Mouse (Mus musculus) neutrophil, adult 65 days (primary cell): ENCODE measurements around the gene Kmt2c. TPM values are rescaled to one million over a fixed set of nuclear protein-coding genes. Genes with fewer than 3 reads are reported as not detected.

Experiments
- total RNA-seq: library from RNA; stranded (reverse); gene quantifications from 2 replicates; pipeline ENCODE4 v1.2.4, GENCODE M21; 2023

Gene Kmt2c
- 118 and 174 TPM in 2 replicates for total RNA-seq

DNA sequence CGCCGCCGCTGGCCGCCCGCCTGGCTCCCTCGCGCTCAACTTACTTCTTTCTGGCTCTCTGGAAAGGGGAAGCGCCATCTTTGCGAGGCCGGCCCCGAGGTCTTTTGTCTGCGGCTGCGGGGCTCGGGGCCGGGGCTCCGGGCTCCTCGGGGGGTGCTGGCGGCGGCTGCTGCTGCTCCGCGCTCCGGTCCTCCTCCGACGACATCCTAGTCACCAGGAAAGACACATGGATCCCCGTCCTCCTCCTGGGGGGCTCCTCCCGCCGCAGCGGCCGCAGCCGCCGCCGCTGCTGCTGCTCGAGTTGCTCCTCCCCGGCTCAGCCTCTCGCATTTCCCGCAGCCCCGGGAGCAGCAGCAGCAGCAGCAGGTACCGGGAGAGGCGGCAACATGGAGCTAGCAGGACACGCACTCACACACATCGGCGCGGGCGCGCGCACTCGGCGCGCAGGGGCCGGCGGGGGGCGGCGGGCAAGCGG lies at the start of gene Kmt2c:
TSS of gene Kmt2c (minus strand) at position 438 of the 475 bp plus-strand sequence.

DNA sequence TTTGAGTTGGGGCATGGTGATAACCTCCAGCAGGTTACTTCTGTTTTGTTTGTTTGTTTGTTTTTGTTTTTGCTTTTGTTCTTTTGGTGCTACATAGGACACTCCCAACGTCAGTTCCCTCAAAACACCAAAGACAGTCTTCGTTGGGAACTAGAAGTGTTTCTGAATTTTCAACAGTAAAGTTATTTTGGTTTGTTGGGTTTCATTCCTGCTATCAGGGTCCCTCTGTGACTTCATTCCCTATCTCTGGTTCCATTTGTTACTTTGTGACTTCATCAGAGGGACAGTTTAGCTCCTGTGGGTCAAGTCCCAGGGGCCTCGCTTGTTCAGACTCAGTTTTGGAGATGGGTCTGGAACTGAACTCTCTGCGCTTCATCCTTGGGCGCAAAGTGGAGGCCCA lies 17.2 kb upstream of the Kmt2c start, which contains the start of gene Cct8l1:
TSS of gene Cct8l1 (plus strand) at position 301 of the 400 bp plus-strand sequence.

DNA sequence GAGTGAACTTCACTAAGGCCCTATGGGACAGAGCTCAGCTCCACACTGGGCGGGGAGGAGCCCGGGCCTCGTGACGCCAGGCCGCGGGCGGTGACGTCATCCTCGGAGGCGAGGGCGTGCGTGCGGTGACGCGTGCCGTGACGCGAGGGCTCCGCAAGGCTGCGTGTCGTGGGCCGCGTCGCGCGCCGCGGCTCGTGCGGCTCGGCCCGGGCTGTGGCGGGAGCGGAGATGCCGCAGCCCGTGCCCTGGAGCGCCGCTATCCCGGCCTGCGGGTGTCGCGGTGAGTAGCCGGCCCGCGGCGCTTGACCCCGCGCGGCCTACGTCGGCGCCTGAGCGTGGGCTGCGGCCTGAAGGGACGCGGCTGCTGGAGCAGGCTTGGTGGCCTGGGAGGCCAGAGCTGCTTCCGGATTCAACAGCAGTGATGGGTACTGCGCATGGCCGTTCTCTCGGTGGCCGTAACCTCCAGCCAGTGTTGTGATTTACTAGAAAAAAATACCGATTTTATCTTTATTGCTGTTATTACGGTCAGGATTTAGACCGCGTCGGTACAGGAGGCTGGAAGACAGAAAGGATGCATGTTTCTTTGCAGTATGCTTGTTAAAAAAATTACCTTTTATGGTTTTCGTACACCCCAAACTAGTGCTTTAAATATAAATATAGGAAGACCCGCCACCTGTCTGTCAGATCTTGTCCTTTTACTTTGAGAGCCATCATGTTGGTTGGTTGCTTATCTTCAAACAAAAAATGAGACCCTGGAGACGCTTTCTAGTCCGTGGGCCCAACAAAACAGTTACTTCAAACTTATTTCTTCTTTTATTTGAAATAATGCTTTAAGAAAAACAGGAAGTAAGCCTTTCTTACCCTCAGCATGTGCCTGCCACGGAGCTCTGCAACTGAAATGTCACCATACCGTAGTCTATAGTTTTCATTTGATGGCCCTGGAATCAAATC lies 275.6 kb downstream of the Kmt2c start, which contains the start of gene E130116L18Rik:
TSS of gene E130116L18Rik (minus strand) at position 402 of the 951 bp plus-strand sequence.

Other genes starting within 250 kb of the Kmt2c start
- not detected in 2 replicates for gene Cct8l1, start 17.3 kb upstream of the Kmt2c start, total RNA-seq
- 17.1 and 27.2 TPM in 2 replicates for gene Xrcc2, start 207.0 kb upstream of the Kmt2c start, total RNA-seq